Mouse (Mus musculus): ENCODE results near the gene Olfr1373. TPM values are rescaled to one million over a fixed set of nuclear protein-coding genes. Genes with fewer than 3 reads are reported as not detected.

Gene Olfr1373
- polyA plus RNA-seq, 1 experiment from 2014 or later: not detected

- ATAC-seq: peak; percentile 70
- peak overlapping the region; percentile 100 for H3K27ac ChIP-seq (ENCODE audit: low read depth, low read length)
- peak overlapping the region; percentile 91 for H3K4me2 ChIP-seq (ENCODE audit: low read length)
- H3K27me3 ChIP-seq (replicated peaks; ENCODE audit: control insufficient read depth, insufficient read depth, low read length): no peaks in the 10 kb centered on the region
- H3K4me1 ChIP-seq (ENCODE audit: control insufficient read depth, insufficient read depth, low read depth, low read length): peaks cover 31% of the 10 kb centered on the region
- no peaks in the 10 kb centered on the region for H3K9me3 ChIP-seq (ENCODE audit: control insufficient read depth, low read length)
- no peaks in the 10 kb centered on the region for H3K36me3 ChIP-seq (ENCODE audit: control insufficient read depth, insufficient read depth, low read length)
- WGBS: under 1% methylated on average over 58 of the region's 72 CpGs
- peak overlapping the region; percentile 91 for H3K4me3 ChIP-seq (ENCODE audit: low read length)
- H3K9ac ChIP-seq (ENCODE audit: low read depth, low read length): peak overlapping the region; percentile 99
These were observed 46.1 kb downstream of the Olfr1373 start for GRCm38 (mm10) chr11:52099031-52099761.

- Histone ChIP-seq H3K4me2 (ENCODE audit: low read length) (peak within 1 kb of the TSS; percentile 91), H3K27ac (ENCODE audit: low read depth, low read length) (peak within 1 kb of the TSS; percentile 100), H3K27me3 (replicated peaks; ENCODE audit: control insufficient read depth, insufficient read depth, low read length) (no peaks in the 10 kb centered on the region), H3K4me1 (ENCODE audit: control insufficient read depth, insufficient read depth, low read depth, low read length) (peaks cover 31% of the 10 kb centered on the region), H3K9me3 (ENCODE audit: control insufficient read depth, low read length) (no peaks in the 10 kb centered on the region), H3K9ac (ENCODE audit: low read depth, low read length) (peak within 1 kb of the TSS; percentile 99), H3K4me3 (ENCODE audit: low read length) (peak within 1 kb of the TSS; percentile 91), H3K36me3 (ENCODE audit: control insufficient read depth, insufficient read depth, low read length) (no peaks in the 10 kb centered on the region)
- under 1% methylated on average over 44 of the region's 53 CpGs for WGBS
- ATAC-seq: peak; percentile 99
These were observed 46.9 kb downstream of the Olfr1373 start, which contains the start of gene Ppp2ca for GRCm38 (mm10) chr11:52098398-52098946. Ppp2ca (plus strand) TSS chr11:52098681.

- Histone ChIP-seq H3K36me3 (ENCODE audit: control insufficient read depth, insufficient read depth, low read length) (no peaks in the 10 kb centered on the region), H3K4me2 (ENCODE audit: low read length) (peak overlapping the region; percentile 91), H3K4me3 (ENCODE audit: low read length) (no peak overlapping the region; the same call in 1 of the 2 replicates), H3K4me1 (ENCODE audit: control insufficient read depth, insufficient read depth, low read depth, low read length) (peaks cover 26% of the 10 kb centered on the region), H3K27ac (ENCODE audit: low read depth, low read length) (peak overlapping the region; percentile 100), H3K9me3 (ENCODE audit: control insufficient read depth, low read length) (no peaks in the 10 kb centered on the region), H3K27me3 (replicated peaks; ENCODE audit: control insufficient read depth, insufficient read depth, low read length) (no peaks in the 10 kb centered on the region), H3K9ac (ENCODE audit: low read depth, low read length) (peak overlapping the region; percentile 99)
- ATAC-seq: no peak
- WGBS: 58% methylated on average over 2 of the region's 2 CpGs
These were observed 47.7 kb downstream of the Olfr1373 start for GRCm38 (mm10) chr11:52097596-52097995.

GRCm38 (mm10) chr11:52097016-52097415 lies 48.3 kb downstream of the Olfr1373 start:
- 76% methylated on average over 3 of the region's 3 CpGs for WGBS
- Histone ChIP-seq H3K9ac (ENCODE audit: low read depth, low read length) (no peak overlapping the region), H3K27me3 (replicated peaks; ENCODE audit: control insufficient read depth, insufficient read depth, low read length) (no peaks in the 10 kb centered on the region), H3K4me2 (ENCODE audit: low read length) (no peak overlapping the region), H3K4me3 (ENCODE audit: low read length) (no peak overlapping the region), H3K9me3 (ENCODE audit: control insufficient read depth, low read length) (no peaks in the 10 kb centered on the region), H3K36me3 (ENCODE audit: control insufficient read depth, insufficient read depth, low read length) (no peaks in the 10 kb centered on the region), H3K4me1 (ENCODE audit: control insufficient read depth, insufficient read depth, low read depth, low read length) (peaks cover 26% of the 10 kb centered on the region), H3K27ac (ENCODE audit: low read depth, low read length) (no peak overlapping the region)
- no peak for ATAC-seq

Small RNAs within 50 kb of the gene (microRNA-seq; reads per million reads assigned to microRNA genes)
- gene Gm24157: not detected
- 48.5 reads per million, percentile 40 among the genes with 10 or more reads in this experiment for gene Mir3061

Other genes with a start within 250 kb of the Olfr1373 start
- 121 and 122 TPM in 2 replicates for gene Cdkn2aipnl, start 177.9 kb downstream of the Olfr1373 start, polyA plus RNA-seq (2015; fragmentation: Nextera tagmentation; extraction: Ambion mirVana)
- gene Ube2b, start 144.8 kb downstream of the Olfr1373 start, polyA plus RNA-seq (2015; fragmentation: Nextera tagmentation; extraction: Ambion mirVana): 219 and 224 TPM in 2 replicates
- gene Cdkl3, start 141.3 kb downstream of the Olfr1373 start, polyA plus RNA-seq (2015; fragmentation: Nextera tagmentation; extraction: Ambion mirVana): 29.4 and 30.3 TPM in 2 replicates
- 124 and 125 TPM in 2 replicates for gene Ppp2ca, start 46.8 kb downstream of the Olfr1373 start, polyA plus RNA-seq (2015; fragmentation: Nextera tagmentation; extraction: Ambion mirVana)
- gene Olfr1371, start 68.5 kb upstream of the Olfr1373 start, polyA plus RNA-seq (2015; fragmentation: Nextera tagmentation; extraction: Ambion mirVana): not detected in 2 replicates
- gene Skp1a, start 86.5 kb upstream of the Olfr1373 start, polyA plus RNA-seq (2015; fragmentation: Nextera tagmentation; extraction: Ambion mirVana): 1,003 and 1,005 TPM in 2 replicates
- 1.2 and 3.1 TPM in 2 replicates for gene Tcf7, start 137.5 kb upstream of the Olfr1373 start, polyA plus RNA-seq (2015; fragmentation: Nextera tagmentation; extraction: Ambion mirVana)
- gene Vdac1, start 215.3 kb upstream of the Olfr1373 start, polyA plus RNA-seq (2015; fragmentation: Nextera tagmentation; extraction: Ambion mirVana): 411 and 440 TPM in 2 replicates